Mouse (Mus musculus) MEL (cell line): ENCODE measurements around the gene Parp2. TPM values are rescaled to one million over a fixed set of nuclear protein-coding genes. Genes with fewer than 3 reads are reported as not detected.

Source experiments
- DNase-seq: peaks from one replicate; pipeline ENCODE4 v3.0.0; 2011; ENCODE audit warnings: low read depth, low spot score
- H3K27ac ChIP-seq: 2 replicates; pipeline ENCODE4 v1.5.1; 2012; ENCODE audit warnings: low read depth, mild to moderate bottlenecking, control low read depth, low read length, moderate library complexity; ENCODE audit not compliant: control insufficient read depth
- H3K27me3 ChIP-seq, 2 experiments: fragments of 150-350 bp in 1 of 2; sonication (generic) in 1 of 2; 2 replicates each; pipeline ENCODE4 v1.6.1; 2012; ENCODE audit warnings: low read length in 2 of 2, mild to moderate bottlenecking in 2 of 2, improper control_type of control experiment in 1 of 2, moderate library complexity in 1 of 2; ENCODE audit not compliant: insufficient read depth in 2 of 2, control insufficient read depth in 1 of 2
- H3K36me3 ChIP-seq, 2 experiments: 2 replicates each; pipeline ENCODE4 v1.6.1; 2012 to 2014; ENCODE audit warnings: low read length in 2 of 2, improper control_type of control experiment in 1 of 2, inconsistent platforms in 1 of 2, mild to moderate bottlenecking in 1 of 2; ENCODE audit not compliant: insufficient read depth in 2 of 2, control insufficient read depth in 1 of 2
- H3K4me1 ChIP-seq, 2 experiments: fragments of 150-350 bp in 1 of 2; sonication (generic) in 1 of 2; 2 replicates each; pipeline ENCODE4 v1.6.1; 2012; ENCODE audit warnings: low read length in 2 of 2, improper control_type of control experiment in 1 of 2, mild to moderate bottlenecking in 1 of 2; ENCODE audit not compliant: insufficient read depth in 2 of 2, control insufficient read depth in 1 of 2
- H3K4me3 ChIP-seq, 2 experiments: fragments of 150-350 bp in 1 of 2; sonication (generic) in 1 of 2; 2 replicates each; pipeline ENCODE4 v1.5.1; 2012; ENCODE audit warnings: low read depth in 2 of 2, low read length in 2 of 2, mild to moderate bottlenecking in 2 of 2, moderate library complexity in 2 of 2, control low read depth in 1 of 2, improper control_type of control experiment in 1 of 2; ENCODE audit not compliant: control insufficient read depth in 1 of 2, insufficient read depth in 1 of 2
- H3K79me2 ChIP-seq: 2 replicates; pipeline ENCODE4 v1.6.1; 2012; ENCODE audit warnings: mild to moderate bottlenecking, low read length, moderate library complexity; ENCODE audit not compliant: control insufficient read depth, poor library complexity, insufficient read depth
- H3K9ac ChIP-seq: 2 replicates; pipeline ENCODE4 v1.6.1; 2012; ENCODE audit warnings: low read depth, mild to moderate bottlenecking, control low read depth, low read length, moderate library complexity; ENCODE audit not compliant: control insufficient read depth, poor library complexity, severe bottlenecking
- H3K9me3 ChIP-seq: fragments of 150-350 bp; sonication (generic); replicated peaks from 2 replicates; pipeline ENCODE4 v1.6.1; 2012; ENCODE audit warnings: mild to moderate bottlenecking, low read length, improper control_type of control experiment, moderate library complexity; ENCODE audit not compliant: insufficient read depth
- BHLHE40 ChIP-seq: IDR thresholded peaks from 2 replicates; pipeline ENCODE4 v1.6.1; 2012; ENCODE audit warnings: low read depth, mild to moderate bottlenecking, inconsistent platforms, low read length, improper control_type of control experiment, borderline replicate concordance
- CHD1 ChIP-seq: IDR thresholded peaks from 2 replicates; pipeline ENCODE4 v1.6.1; 2012; ENCODE audit warnings: low read depth, mild to moderate bottlenecking, inconsistent platforms, low read length, improper control_type of control experiment
- CTCF ChIP-seq, 3 experiments: IDR thresholded peaks in 2 of 3; conservative IDR thresholded peaks in 1 of 3; 2 replicates each; pipeline ENCODE4 v1.5.1; 2011 to 2012; ENCODE audit warnings: low read length in 3 of 3, low read depth in 2 of 3, mild to moderate bottlenecking in 2 of 3, improper control_type of control experiment in 1 of 3, inconsistent platforms in 1 of 3, mixed read lengths in 1 of 3, moderate library complexity in 1 of 3; ENCODE audit not compliant: control insufficient read depth in 1 of 3, insufficient read depth in 1 of 3, poor library complexity in 1 of 3, severe bottlenecking in 1 of 3
- EP300 ChIP-seq, 2 experiments: IDR thresholded peaks; 2 replicates each; pipeline ENCODE4 v1.6.1; 2011; ENCODE audit warnings: improper control_type of control experiment in 2 of 2, low read length in 2 of 2, low read depth in 1 of 2, mild to moderate bottlenecking in 1 of 2
- ETS1 ChIP-seq: IDR thresholded peaks from 2 replicates; pipeline ENCODE4 v1.6.1; 2012; ENCODE audit warnings: low read depth, mild to moderate bottlenecking, inconsistent platforms, low read length, improper control_type of control experiment, moderate library complexity
- GABPA ChIP-seq: IDR thresholded peaks from 2 replicates; pipeline ENCODE4 v1.6.1; 2012; ENCODE audit warnings: low read depth, mild to moderate bottlenecking, inconsistent platforms, low read length, improper control_type of control experiment, moderate library complexity
- HCFC1 ChIP-seq: IDR thresholded peaks from 2 replicates; pipeline ENCODE4 v1.6.1; 2012; ENCODE audit warnings: low read depth, mild to moderate bottlenecking, inconsistent platforms, low read length, improper control_type of control experiment, moderate library complexity
- KAT2A ChIP-seq: conservative IDR thresholded peaks from 2 replicates; pipeline ENCODE4 v1.6.1; 2012; ENCODE audit warnings: low read depth, low read length, improper control_type of control experiment, inconsistent platforms
- MAFK ChIP-seq: IDR thresholded peaks from 2 replicates; pipeline ENCODE4 v1.6.1; 2011; ENCODE audit warnings: low read depth, mild to moderate bottlenecking, low read length, improper control_type of control experiment, borderline replicate concordance
- MAX ChIP-seq: IDR thresholded peaks from 2 replicates; pipeline ENCODE4 v1.6.1; 2011; ENCODE audit warnings: low read length, improper control_type of control experiment
- MEF2A ChIP-seq: IDR thresholded peaks from 2 replicates; pipeline ENCODE4 v1.6.1; 2014; ENCODE audit warnings: low read depth, mild to moderate bottlenecking, inconsistent platforms, low read length, improper control_type of control experiment; ENCODE audit not compliant: poor library complexity, insufficient replicate concordance, severe bottlenecking; ENCODE audit errors: extremely low read depth
- MXI1 ChIP-seq: IDR thresholded peaks from 2 replicates; pipeline ENCODE4 v1.6.1; 2011; ENCODE audit warnings: mild to moderate bottlenecking, low read depth, low read length, improper control_type of control experiment
- MYB ChIP-seq: IDR thresholded peaks from 2 replicates; pipeline ENCODE4 v1.6.1; 2011; ENCODE audit warnings: mild to moderate bottlenecking, low read depth, low read length, improper control_type of control experiment
- NELFE ChIP-seq: IDR thresholded peaks from 2 replicates; pipeline ENCODE4 v1.6.1; 2011; ENCODE audit warnings: low read depth, low read length, improper control_type of control experiment
- POLR2A ChIP-seq, 2 experiments: IDR thresholded peaks; 2 replicates each; pipeline ENCODE4 v1.6.1; 2011 to 2012; ENCODE audit warnings: low read length in 2 of 2, mild to moderate bottlenecking in 2 of 2, control low read depth in 1 of 2, improper control_type of control experiment in 1 of 2, low read depth in 1 of 2, moderate library complexity in 1 of 2; ENCODE audit not compliant: control insufficient read depth in 1 of 2, insufficient read depth in 1 of 2, poor library complexity in 1 of 2
- RAD21 ChIP-seq: IDR thresholded peaks from 2 replicates; pipeline ENCODE4 v1.6.1; 2011; ENCODE audit warnings: mild to moderate bottlenecking, low read depth, low read length, improper control_type of control experiment
- RCOR1 ChIP-seq: IDR thresholded peaks from 2 replicates; pipeline ENCODE4 v1.6.1; 2012; ENCODE audit warnings: low read depth, mild to moderate bottlenecking, inconsistent platforms, low read length, improper control_type of control experiment
- SIN3A ChIP-seq: IDR thresholded peaks from 2 replicates; pipeline ENCODE4 v1.6.1; 2012; ENCODE audit warnings: low read length, improper control_type of control experiment, inconsistent platforms
- SMC3 ChIP-seq: IDR thresholded peaks from 2 replicates; pipeline ENCODE4 v1.6.1; 2011; ENCODE audit warnings: low read depth, low read length, improper control_type of control experiment
- TBP ChIP-seq: IDR thresholded peaks from 2 replicates; pipeline ENCODE4 v1.8.0; 2011; ENCODE audit warnings: low read depth, low read length, improper control_type of control experiment
- TCF12 ChIP-seq: IDR thresholded peaks from 2 replicates; pipeline ENCODE4 v1.6.1; 2014; ENCODE audit warnings: low read depth, mild to moderate bottlenecking, inconsistent platforms, low read length, improper control_type of control experiment, moderate library complexity
- USF2 ChIP-seq, 2 experiments: IDR thresholded peaks; 2 replicates each; pipeline ENCODE4 v1.6.1; 2011 to 2012; ENCODE audit warnings: improper control_type of control experiment in 2 of 2, low read length in 2 of 2, borderline replicate concordance in 1 of 2, inconsistent platforms in 1 of 2, low read depth in 1 of 2, mild to moderate bottlenecking in 1 of 2; ENCODE audit not compliant: insufficient read depth in 1 of 2
- ZNF384 ChIP-seq: IDR thresholded peaks from 2 replicates; pipeline ENCODE4 v1.6.1; 2012; ENCODE audit warnings: low read depth, mild to moderate bottlenecking, inconsistent platforms, low read length, improper control_type of control experiment
- polyA plus RNA-seq, 2 experiments: library from polyadenylated mRNA; stranded (reverse) in 1 of 2; unstranded in 1 of 2; fragments of >175 nt in 1 of 2; fragments of >200 nt in 1 of 2; gene quantifications; 2 replicates each; pipeline versions ENCODE4 v1.2.1 to v1.2.4; 2012; ENCODE audit warnings: low replicate concordance in 2 of 2, low read depth in 1 of 2; ENCODE audit not compliant: insufficient read length in 2 of 2, insufficient read depth in 1 of 2, missing spikeins in 1 of 2
- total RNA-seq: library from RNA; depleted of rRNA; stranded (reverse); fragments of 300-350 nt; gene quantifications from 2 replicates; pipeline ENCODE4 v1.2.3, GENCODE M21; 2012

Gene Parp2
- total and polyA plus RNA-seq, 3 experiments: 81.1 to 83.2 TPM; not detected in 1

- Histone ChIP-seq H3K4me3 (peak overlapping the region; percentile 86 to 97), H3K9ac (peak overlapping the region; percentile 97), H3K79me2 (peaks cover 53% of the 10 kb centered on the region), H3K27ac (peak overlapping the region; percentile 58), H3K36me3 (peaks cover 16 to 29% of the 10 kb centered on the region in 2 experiments), H3K9me3 (no peaks in the 10 kb centered on the region), H3K4me1 (peaks cover 0 to 12% of the 10 kb centered on the region in 2 experiments; a peak in 2 of 4 replicates), H3K27me3 (no peaks in the 10 kb centered on the region)
- DNase-seq: peak; percentile 65
- TF ChIP-seq ZNF384 (no peak), ETS1 (no peak), MXI1 (no peak), POLR2A (IDR thresholded peaks at IDR 0.05; ENCODE audit: control insufficient read depth in 1 of 2, insufficient read depth in 1 of 2, low read depth in 1 of 2, low read length in 2 of 2, poor library complexity in 1 of 2) (peak in 1 of 2 experiments; percentile 68; a peak in 2 of 4 replicates), GABPA (no peak), CHD1 (no peak)
Measured at GRCm38 (mm10) chr14:50802441-50802840, 5.2 kb upstream of the Parp2 start.

GRCm38 (mm10) chr14:50802843-50803562, 4.6 kb upstream of the Parp2 start:
- peaks cover 55% of the 10 kb centered on the region for H3K79me2 ChIP-seq
- no peaks in the 10 kb centered on the region for H3K9me3 ChIP-seq
- H3K36me3 ChIP-seq: peaks cover 14 to 29% of the 10 kb centered on the region in 2 experiments
- H3K9ac ChIP-seq: peak overlapping the region; percentile 97
- DNase-seq: peak; percentile 79
- H3K4me3 ChIP-seq: peak overlapping the region; percentile 86 to 97
- H3K4me1 ChIP-seq: peaks cover 0 to 12% of the 10 kb centered on the region in 2 experiments; a peak in 2 of 4 replicates
- no peaks in the 10 kb centered on the region for H3K27me3 ChIP-seq
- TF ChIP-seq BHLHE40 (no peak), CTCF (IDR thresholded peaks at IDR 0.05 in 2 of 3, conservative IDR thresholded peaks at IDR 0.05 in 1 of 3; ENCODE audit: control insufficient read depth in 1 of 3, insufficient read depth in 1 of 3, low read depth in 2 of 3, low read length in 3 of 3, poor library complexity in 1 of 3, severe bottlenecking in 1 of 3) (peak in 2 of 3 experiments; percentile 38 to 53; a peak in 3 of 6 replicates), POLR2A (IDR thresholded peaks at IDR 0.05; ENCODE audit: control insufficient read depth in 1 of 2, insufficient read depth in 1 of 2, low read depth in 1 of 2, low read length in 2 of 2, poor library complexity in 1 of 2) (peak in 1 of 2 experiments; percentile 14; a peak in 1 of 4 replicates), CHD1 (no peak), TBP (peak; percentile 61; the same call in 1 of the 2 replicates)
- peak overlapping the region; percentile 58 for H3K27ac ChIP-seq

GRCm38 (mm10) chr14:50804683-50805082, 3.0 kb upstream of the Parp2 start:
- Histone ChIP-seq H3K9ac (peak overlapping the region; percentile 97), H3K4me3 (peak overlapping the region; percentile 86 to 97), H3K9me3 (no peaks in the 10 kb centered on the region), H3K36me3 (peaks cover 12 to 20% of the 10 kb centered on the region in 2 experiments; a peak in 3 of 4 replicates), H3K4me1 (peaks cover 0 to 9% of the 10 kb centered on the region in 2 experiments; a peak in 1 of 4 replicates), H3K27me3 (no peaks in the 10 kb centered on the region), H3K79me2 (peaks cover 59% of the 10 kb centered on the region), H3K27ac (peak overlapping the region; percentile 58)
- DNase-seq: peak; percentile 56
- no peak for TF ChIP-seq RAD21
- TF ChIP-seq SIN3A: no peak
- TF ChIP-seq USF2 (IDR thresholded peaks at IDR 0.05; ENCODE audit: borderline replicate concordance in 1 of 2, insufficient read depth in 1 of 2, low read depth in 1 of 2, low read length in 2 of 2): no peak
- no peak for TF ChIP-seq HCFC1
- TF ChIP-seq SMC3: no peak
- TF ChIP-seq MAFK: no peak
- TF ChIP-seq MYB: no peak
- peak in 1 of 2 experiments; percentile 55; a peak in 1 of 4 replicates for TF ChIP-seq POLR2A (IDR thresholded peaks at IDR 0.05; ENCODE audit: control insufficient read depth in 1 of 2, insufficient read depth in 1 of 2, low read depth in 1 of 2, low read length in 2 of 2, poor library complexity in 1 of 2)
- TF ChIP-seq TCF12: no peak
- TF ChIP-seq EP300 (IDR thresholded peaks at IDR 0.05; ENCODE audit: low read depth in 1 of 2, low read length in 2 of 2): no peak
- TF ChIP-seq RCOR1: no peak
- no peak for TF ChIP-seq ETS1
- TF ChIP-seq MAX: no peak
- no peak for TF ChIP-seq NELFE
- no peak for TF ChIP-seq KAT2A
- no peak for TF ChIP-seq MEF2A
